Mouse (Mus musculus) hindbrain, embryonic 11.5 days (tissue): ENCODE results near the gene Larp4b. TPM values are rescaled to one million over a fixed set of nuclear protein-coding genes. Genes with fewer than 3 reads are reported as not detected.
A peak's percentile ranks its signal among the peaks of the same experiment; 100 is the strongest.
"Not testable (repeated sequence)": the region's sequence is repeated elsewhere in the genome, so short reads cannot be mapped to it uniquely, and the experiment has no call there.

Source experiments
- ATAC-seq: fragments of 200-750 bp; cut with Nextera tagmentation; 2 replicates; pipeline ENCODE4 v1.8.0; 2017; ENCODE audit warnings: mild to moderate bottlenecking, moderate TSS enrichment, moderate library complexity; ENCODE audit not compliant: low FRiP score
- DNase-seq: peaks from one replicate; pipeline ENCODE4 v3.0.0-alpha.2; 2015; ENCODE audit warnings: low spot score
- H3K27ac ChIP-seq: fragments of 300-500 bp; sonication (generic); 2 replicates; pipeline ENCODE4 v1.5.1; 2014; ENCODE audit warnings: mild to moderate bottlenecking, low read depth, low read length
- H3K27me3 ChIP-seq: fragments of 300-500 bp; sonication (generic); 2 replicates; pipeline ENCODE4 v1.6.1; 2014; ENCODE audit warnings: mild to moderate bottlenecking, low read length, moderate library complexity, mixed read lengths; ENCODE audit not compliant: control insufficient read depth, insufficient read depth
- H3K36me3 ChIP-seq: fragments of 300-500 bp; sonication (generic); 2 replicates; pipeline ENCODE4 v1.6.1; 2014; ENCODE audit warnings: mild to moderate bottlenecking, low read length, moderate library complexity, mixed read lengths; ENCODE audit not compliant: control insufficient read depth, insufficient read depth
- H3K4me1 ChIP-seq: fragments of 300-500 bp; sonication (generic); replicated peaks from 2 replicates; pipeline ENCODE4 v1.6.1; 2014; ENCODE audit warnings: low read length, mixed read lengths; ENCODE audit not compliant: control insufficient read depth, insufficient read depth
- H3K4me2 ChIP-seq: fragments of 300-500 bp; sonication (generic); replicated peaks from 2 replicates; pipeline ENCODE4 v1.6.1; 2014; ENCODE audit warnings: mild to moderate bottlenecking, low read depth, low read length
- H3K4me3 ChIP-seq: fragments of 300-500 bp; sonication (generic); 2 replicates; pipeline ENCODE4 v1.5.1; 2014; ENCODE audit warnings: low read depth, low read length
- H3K9ac ChIP-seq: fragments of 300-500 bp; sonication (generic); 2 replicates; pipeline ENCODE4 v1.6.1; 2014; ENCODE audit warnings: low read depth, low read length
- H3K9me3 ChIP-seq: fragments of 300-500 bp; sonication (generic); 2 replicates; pipeline ENCODE4 v1.6.1; 2016; ENCODE audit warnings: low read length; ENCODE audit not compliant: control insufficient read depth
- WGBS: fragments of 180-500 bp; shearing (Covaris S2); extraction: QIAGEN DNeasy Blood & Tissue Kit; methylation state at CpG from one replicate; pipeline ENCODE4 v1.1.7; 2014; 5-methylcytosine and 5-hydroxymethylcytosine counted together
- polyA plus RNA-seq: library from polyadenylated mRNA; unstranded; fragments of >200 nt; fragmentation: Nextera tagmentation; extraction: Ambion mirVana; gene quantifications from 2 replicates; pipeline ENCODE4 v1.2.1, GENCODE M21; 2014

Gene Larp4b
- polyA plus RNA-seq = 35.3 and 36.0 TPM in 2 replicates

GRCm38 (mm10) chr13:9093316-9094155, at the start of gene Larp4b:
Gene Larp4b, plus strand, starts transcription at chr13:9093881.
- Histone ChIP-seq H3K9ac (peak within 1 kb of the TSS; percentile 90), H3K4me1 (no peaks in the 10 kb centered on the region), H3K9me3 (no peaks in the 10 kb centered on the region), H3K27ac (peak within 1 kb of the TSS; percentile 87), H3K27me3 (no peaks in the 10 kb centered on the region), H3K4me3 (peak within 1 kb of the TSS; percentile 98), H3K4me2 (peak within 1 kb of the TSS; percentile 85), H3K36me3 (no peaks in the 10 kb centered on the region)
- ATAC-seq = peak; percentile 100
- under 1% methylated on average over 64 of the region's 92 CpGs for WGBS
- peak; percentile 96 for DNase-seq

- Histone ChIP-seq H3K9ac (no peak overlapping the region), H3K9me3 (no peaks in the 10 kb centered on the region), H3K27me3 (no peaks in the 10 kb centered on the region), H3K4me1 (no peaks in the 10 kb centered on the region), H3K27ac (no peak overlapping the region), H3K4me3 (no peak overlapping the region), H3K4me2 (no peak overlapping the region), H3K36me3 (no peaks in the 10 kb centered on the region)
- DNase-seq = no peak
- 100% methylated on average over 1 of the region's 1 CpGs for WGBS
- no peak for ATAC-seq
Measured at GRCm38 (mm10) chr13:9044731-9045130, 49.0 kb upstream of the Larp4b start.

- not testable (repeated sequence) for H3K9me3 ChIP-seq, H3K36me3 ChIP-seq, H3K9ac ChIP-seq, DNase-seq, H3K27ac ChIP-seq, H3K4me3 ChIP-seq, H3K4me1 ChIP-seq, ATAC-seq, H3K4me2 ChIP-seq, H3K27me3 ChIP-seq
- WGBS = 70% methylated on average over 10 of the region's 10 CpGs
Measured at GRCm38 (mm10) chr13:9052049-9052691, 41.5 kb upstream of the Larp4b start.

- H3K4me3 ChIP-seq = no peak overlapping the region
- no peaks in the 10 kb centered on the region for H3K27me3 ChIP-seq
- no peaks in the 10 kb centered on the region for H3K4me1 ChIP-seq
- ATAC-seq (no peak), DNase-seq (no peak)
- no peaks in the 10 kb centered on the region for H3K36me3 ChIP-seq
- no peak overlapping the region for H3K4me2 ChIP-seq
- no peak overlapping the region for H3K9ac ChIP-seq
- 82% methylated on average over 1 of the region's 1 CpGs for WGBS
- no peak overlapping the region for H3K27ac ChIP-seq
- H3K9me3 ChIP-seq = no peaks in the 10 kb centered on the region
Measured at GRCm38 (mm10) chr13:9057277-9057676, 36.4 kb upstream of the Larp4b start.

GRCm38 (mm10) chr13:9058706-9059105, 35.0 kb upstream of the Larp4b start:
- 95% methylated on average over 4 of the region's 4 CpGs for WGBS
- H3K4me1 ChIP-seq = no peaks in the 10 kb centered on the region
- H3K27ac ChIP-seq = no peak overlapping the region
- no peak overlapping the region for H3K4me3 ChIP-seq
- no peak for DNase-seq
- H3K27me3 ChIP-seq = no peaks in the 10 kb centered on the region
- ATAC-seq = no peak
- H3K36me3 ChIP-seq = no peaks in the 10 kb centered on the region
- no peak overlapping the region for H3K4me2 ChIP-seq
- no peaks in the 10 kb centered on the region for H3K9me3 ChIP-seq
- no peak overlapping the region for H3K9ac ChIP-seq

- Histone ChIP-seq H3K4me2 (no peak overlapping the region), H3K4me1 (no peaks in the 10 kb centered on the region), H3K4me3 (no peak overlapping the region), H3K27me3 (no peaks in the 10 kb centered on the region), H3K9me3 (no peaks in the 10 kb centered on the region), H3K36me3 (no peaks in the 10 kb centered on the region), H3K9ac (no peak overlapping the region), H3K27ac (no peak overlapping the region)
- no peak for DNase-seq
- no peak for ATAC-seq
- WGBS = 80% methylated on average over 4 of the region's 4 CpGs
Measured at GRCm38 (mm10) chr13:9061394-9061793, 32.3 kb upstream of the Larp4b start.

GRCm38 (mm10) chr13:9064196-9064595, 29.5 kb upstream of the Larp4b start:
- Histone ChIP-seq H3K9me3 (no peaks in the 10 kb centered on the region), H3K4me2 (no peak overlapping the region), H3K36me3 (no peaks in the 10 kb centered on the region), H3K4me3 (no peak overlapping the region), H3K4me1 (no peaks in the 10 kb centered on the region), H3K27ac (no peak overlapping the region), H3K27me3 (no peaks in the 10 kb centered on the region), H3K9ac (no peak overlapping the region)
- DNase-seq = no peak
- 93% methylated on average over 2 of the region's 2 CpGs for WGBS
- no peak for ATAC-seq

- WGBS = 78% methylated on average over 5 of the region's 5 CpGs
- H3K4me3 ChIP-seq = no peak overlapping the region
- H3K9me3 ChIP-seq = no peaks in the 10 kb centered on the region
Measured at GRCm38 (mm10) chr13:9066107-9066506, 27.6 kb upstream of the Larp4b start.

GRCm38 (mm10) chr13:9071008-9071407, 22.7 kb upstream of the Larp4b start:
- no peaks in the 10 kb centered on the region for H3K9me3 ChIP-seq
- H3K36me3 ChIP-seq = no peaks in the 10 kb centered on the region
- DNase-seq (no peak), ATAC-seq (no peak)
- H3K4me1 ChIP-seq = no peaks in the 10 kb centered on the region
- no peaks in the 10 kb centered on the region for H3K27me3 ChIP-seq
- H3K27ac ChIP-seq = no peak overlapping the region
- no peak overlapping the region for H3K4me3 ChIP-seq
- 83% methylated on average over 7 of the region's 9 CpGs for WGBS
- no peak overlapping the region for H3K4me2 ChIP-seq
- H3K9ac ChIP-seq = no peak overlapping the region

More at GRCm38 (mm10) chr13:9066107-9066506, 27.6 kb upstream of the Larp4b start:
- Histone ChIP-seq H3K4me1 (no peaks in the 10 kb centered on the region), H3K27me3 (no peaks in the 10 kb centered on the region), H3K27ac (no peak overlapping the region), H3K4me2 (no peak overlapping the region), H3K36me3 (no peaks in the 10 kb centered on the region), H3K9ac (no peak overlapping the region)
- ATAC-seq (no peak), DNase-seq (no peak)
